Mouse (Mus musculus): ENCODE results near the gene Grid2. TPM values are rescaled to one million over a fixed set of nuclear protein-coding genes. Genes with fewer than 3 reads are reported as not detected.

The Grid2 gene
- polyA plus RNA-seq, 1 experiment from 2014 or later = 0.15 TPM

DNA sequence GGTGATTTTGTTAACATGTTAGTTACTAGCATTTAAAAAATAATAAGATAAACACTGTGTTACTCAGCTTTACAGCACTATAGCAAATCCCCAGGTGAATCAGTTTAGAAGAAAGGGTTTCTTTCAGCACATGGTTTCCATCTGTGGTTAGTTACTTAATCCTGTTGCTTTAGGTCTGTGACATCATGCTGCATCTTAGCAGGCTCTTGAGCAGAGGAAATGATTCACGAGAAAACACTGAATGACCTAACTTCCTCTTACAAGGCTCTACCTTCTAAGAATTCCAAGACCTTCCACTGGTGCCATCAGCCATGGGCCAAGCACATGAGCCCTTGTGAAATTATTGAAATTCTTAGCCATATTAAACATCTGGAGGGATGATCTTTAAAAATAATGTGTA is 1248.7 kb downstream of the Grid2 start:
- Histone ChIP-seq H3K27ac (ENCODE audit: low read length) (no peak overlapping the region), H3K36me3 (ENCODE audit: insufficient read depth, low read length) (no peaks in the 10 kb centered on the region), H3K9ac (replicated peaks; ENCODE audit: low read length) (no peak overlapping the region), H3K9me3 (ENCODE audit: low read length) (no peaks in the 10 kb centered on the region), H3K4me1 (ENCODE audit: insufficient read depth, low read length) (no peaks in the 10 kb centered on the region), H3K27me3 (ENCODE audit: insufficient read depth, low read length) (no peaks in the 10 kb centered on the region), H3K4me3 (ENCODE audit: low read length) (no peak overlapping the region), H3K4me2 (replicated peaks; ENCODE audit: low read depth, low read length) (no peak overlapping the region)
- 52% methylated on average over 1 of the region's 1 CpGs for WGBS
- no peak for ATAC-seq (ENCODE audit: low FRiP score, low TSS enrichment)

DNA sequence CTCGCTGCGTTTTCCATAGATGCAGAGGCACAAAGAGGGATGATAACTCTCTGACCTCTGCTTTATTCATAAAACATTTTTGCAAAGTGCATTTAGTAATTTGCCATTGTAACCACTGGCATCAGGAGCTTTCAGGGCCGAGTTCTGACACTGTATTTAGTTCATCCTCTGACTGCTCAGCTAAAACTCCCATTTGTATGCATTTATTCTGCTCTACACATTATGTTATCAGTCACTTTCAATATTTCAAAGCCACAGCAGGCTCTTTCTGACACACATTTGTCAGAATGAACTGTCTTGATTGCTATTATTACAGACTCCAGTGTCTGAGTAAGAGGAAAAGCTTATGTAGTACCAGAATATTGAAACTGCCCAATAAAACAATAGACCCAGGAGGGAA is 1286.5 kb downstream of the Grid2 start:
- Histone ChIP-seq H3K27me3 (ENCODE audit: insufficient read depth, low read length) (no peaks in the 10 kb centered on the region), H3K4me2 (replicated peaks; ENCODE audit: low read depth, low read length) (no peak overlapping the region), H3K4me1 (ENCODE audit: insufficient read depth, low read length) (no peaks in the 10 kb centered on the region), H3K36me3 (ENCODE audit: insufficient read depth, low read length) (no peaks in the 10 kb centered on the region), H3K9ac (replicated peaks; ENCODE audit: low read length) (no peak overlapping the region), H3K4me3 (ENCODE audit: low read length) (no peak overlapping the region), H3K9me3 (ENCODE audit: low read length) (no peaks in the 10 kb centered on the region), H3K27ac (ENCODE audit: low read length) (no peak overlapping the region)
- ATAC-seq (ENCODE audit: low FRiP score, low TSS enrichment) = no peak
- WGBS = 83% methylated on average over 3 of the region's 3 CpGs

DNA sequence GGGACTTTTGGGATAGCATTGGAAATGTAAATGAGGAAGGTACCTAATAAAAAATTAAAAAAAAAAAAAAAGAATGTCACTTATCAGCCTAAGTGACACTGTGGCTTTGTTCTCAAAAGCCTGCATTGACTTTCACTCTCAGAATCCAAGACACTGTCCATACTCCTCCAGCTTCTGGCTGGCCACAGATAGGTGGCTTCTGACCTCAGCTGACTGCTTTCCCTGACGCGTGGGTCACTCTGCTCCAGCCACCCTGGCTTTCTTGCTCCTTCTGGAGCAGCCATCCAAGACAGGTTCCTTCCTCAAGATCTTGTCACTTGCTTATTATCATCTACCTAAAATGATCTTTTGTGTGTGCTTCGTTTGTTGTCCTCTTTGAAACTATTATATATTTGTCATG is 1298.0 kb downstream of the Grid2 start:
- Histone ChIP-seq H3K4me3 (ENCODE audit: low read length) (no peak overlapping the region), H3K4me2 (replicated peaks; ENCODE audit: low read depth, low read length) (no peak overlapping the region), H3K27ac (ENCODE audit: low read length) (no peak overlapping the region), H3K9ac (replicated peaks; ENCODE audit: low read length) (no peak overlapping the region), H3K36me3 (ENCODE audit: insufficient read depth, low read length) (no peaks in the 10 kb centered on the region), H3K27me3 (ENCODE audit: insufficient read depth, low read length) (no peaks in the 10 kb centered on the region), H3K4me1 (ENCODE audit: insufficient read depth, low read length) (no peaks in the 10 kb centered on the region), H3K9me3 (ENCODE audit: low read length) (no peaks in the 10 kb centered on the region)
- ATAC-seq (ENCODE audit: low FRiP score, low TSS enrichment) = 0 out of 2 replicates have a peak, but pooled peaks have one; percentile 63
- 34% methylated on average over 3 of the region's 3 CpGs for WGBS

DNA sequence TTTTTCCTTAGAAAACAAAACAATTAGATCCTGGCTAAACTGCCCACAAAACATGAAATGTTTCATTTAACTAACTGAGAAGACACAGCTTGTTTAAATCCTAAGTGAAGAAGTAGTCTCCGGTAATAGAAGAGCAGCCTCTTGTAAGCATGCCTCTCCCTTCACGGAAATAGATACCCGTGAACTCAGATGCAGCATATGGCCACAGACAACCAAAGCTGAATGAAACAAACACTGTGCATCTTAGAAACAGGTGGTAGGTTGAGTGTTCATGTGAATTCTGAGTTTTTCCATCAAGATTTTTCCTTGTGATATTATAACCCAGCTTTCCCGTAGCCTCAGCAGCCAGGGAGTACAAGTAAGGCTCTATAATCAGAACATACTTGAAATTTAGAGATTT is 1299.5 kb downstream of the Grid2 start:
- H3K4me1 ChIP-seq (ENCODE audit: insufficient read depth, low read length) = no peaks in the 10 kb centered on the region
- no peak overlapping the region for H3K9ac ChIP-seq (replicated peaks; ENCODE audit: low read length)
- no peaks in the 10 kb centered on the region for H3K36me3 ChIP-seq (ENCODE audit: insufficient read depth, low read length)
- H3K9me3 ChIP-seq (ENCODE audit: low read length) = no peaks in the 10 kb centered on the region
- WGBS = 58% methylated on average over 4 of the region's 4 CpGs
- ATAC-seq (ENCODE audit: low FRiP score, low TSS enrichment) = no peak
- no peak overlapping the region for H3K27ac ChIP-seq (ENCODE audit: low read length)
- no peak overlapping the region for H3K4me3 ChIP-seq (ENCODE audit: low read length)
- no peaks in the 10 kb centered on the region for H3K27me3 ChIP-seq (ENCODE audit: insufficient read depth, low read length)
- H3K4me2 ChIP-seq (replicated peaks; ENCODE audit: low read depth, low read length) = no peak overlapping the region

DNA sequence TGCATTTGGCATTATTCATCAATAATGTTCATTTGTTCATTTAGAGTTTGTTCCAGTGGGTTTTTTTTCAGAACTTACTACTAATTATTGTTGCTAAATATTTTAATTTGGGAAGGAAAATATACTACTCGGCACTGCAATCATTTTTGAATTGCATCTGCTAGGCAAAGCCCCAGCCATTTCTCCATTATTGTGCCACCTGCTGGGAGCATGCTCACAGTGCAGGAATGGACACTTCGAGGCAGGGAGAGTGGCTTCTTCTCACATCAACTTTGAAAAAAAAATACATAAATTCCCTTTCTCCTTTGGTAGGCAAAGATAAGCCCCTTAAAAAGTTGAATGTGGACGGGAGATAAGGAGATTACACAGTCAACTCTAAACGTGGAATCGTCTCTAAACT is 1312.9 kb downstream of the Grid2 start:
- no peaks in the 10 kb centered on the region for H3K4me1 ChIP-seq (ENCODE audit: insufficient read depth, low read length)
- WGBS = 72% methylated on average over 5 of the region's 5 CpGs
- H3K4me3 ChIP-seq (ENCODE audit: low read length) = no peak overlapping the region
- H3K9me3 ChIP-seq (ENCODE audit: low read length) = no peaks in the 10 kb centered on the region
- no peak for ATAC-seq (ENCODE audit: low FRiP score, low TSS enrichment)
- H3K9ac ChIP-seq (replicated peaks; ENCODE audit: low read length) = no peak overlapping the region
- H3K27me3 ChIP-seq (ENCODE audit: insufficient read depth, low read length) = no peaks in the 10 kb centered on the region
- H3K36me3 ChIP-seq (ENCODE audit: insufficient read depth, low read length) = no peaks in the 10 kb centered on the region
- no peak overlapping the region for H3K4me2 ChIP-seq (replicated peaks; ENCODE audit: low read depth, low read length)
- no peak overlapping the region for H3K27ac ChIP-seq (ENCODE audit: low read length)

DNA sequence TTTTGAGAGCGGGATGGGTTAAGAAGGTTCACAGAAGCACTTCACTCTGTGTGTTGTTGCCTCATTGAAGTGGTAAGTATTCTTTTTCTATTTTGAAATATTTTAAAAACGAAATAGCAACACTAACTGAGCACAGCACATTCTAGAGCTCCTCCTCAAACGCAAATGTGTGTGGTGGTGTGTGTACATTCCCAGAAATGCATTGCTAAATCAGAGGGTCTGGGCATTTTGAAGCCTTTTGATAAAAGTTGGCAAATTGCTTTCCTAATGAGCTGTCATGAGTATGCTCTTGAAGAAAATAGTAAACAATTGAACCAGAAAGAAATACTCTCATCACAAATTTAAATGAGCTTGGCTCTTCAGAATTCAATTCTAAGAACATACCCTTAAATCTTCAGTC is 1325.7 kb downstream of the Grid2 start:
- Histone ChIP-seq H3K4me2 (replicated peaks; ENCODE audit: low read depth, low read length) (no peak overlapping the region), H3K9me3 (ENCODE audit: low read length) (no peaks in the 10 kb centered on the region), H3K9ac (replicated peaks; ENCODE audit: low read length) (no peak overlapping the region), H3K36me3 (ENCODE audit: insufficient read depth, low read length) (no peaks in the 10 kb centered on the region), H3K27me3 (ENCODE audit: insufficient read depth, low read length) (no peaks in the 10 kb centered on the region), H3K4me3 (ENCODE audit: low read length) (no peak overlapping the region), H3K4me1 (ENCODE audit: insufficient read depth, low read length) (no peaks in the 10 kb centered on the region), H3K27ac (ENCODE audit: low read length) (no peak overlapping the region)
- no peak for ATAC-seq (ENCODE audit: low FRiP score, low TSS enrichment)
- 67% methylated on average over 3 of the region's 3 CpGs for WGBS

DNA sequence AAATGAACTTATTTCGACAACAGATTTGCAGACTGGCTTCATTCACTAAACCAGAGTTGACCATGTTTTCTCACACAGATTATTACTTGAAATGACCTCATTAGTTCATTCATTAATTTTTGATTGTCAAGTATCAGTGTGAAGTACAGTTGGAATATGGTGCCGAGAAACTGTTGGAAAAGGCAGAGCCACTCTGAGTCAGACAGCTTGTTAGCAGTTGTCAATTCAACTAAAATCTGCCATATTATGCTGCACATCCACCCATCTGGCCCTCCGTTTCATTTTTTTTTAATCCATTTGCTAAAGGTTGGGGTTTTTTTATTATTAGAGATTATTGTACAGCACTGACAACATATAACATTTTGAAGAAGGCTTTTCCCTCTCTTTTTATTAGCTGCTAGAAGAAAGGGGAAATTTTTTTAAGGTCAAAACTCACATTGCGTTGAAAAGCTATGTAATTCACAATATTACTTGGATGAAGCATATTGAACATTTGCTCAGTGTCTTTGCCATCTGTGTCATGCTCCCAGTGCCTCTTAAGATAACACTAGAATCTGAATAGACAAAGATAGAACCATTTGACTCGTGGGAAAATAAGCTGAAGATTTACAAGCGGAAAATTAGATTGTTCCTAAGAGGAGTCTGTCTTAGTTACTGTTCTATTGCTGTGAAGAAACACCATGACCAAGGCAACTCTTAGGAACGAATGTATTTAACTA is 1333.0 kb downstream of the Grid2 start:
- Histone ChIP-seq H3K9ac (replicated peaks; ENCODE audit: low read length) (no peak overlapping the region), H3K4me1 (ENCODE audit: insufficient read depth, low read length) (no peaks in the 10 kb centered on the region), H3K27me3 (ENCODE audit: insufficient read depth, low read length) (no peaks in the 10 kb centered on the region), H3K9me3 (ENCODE audit: low read length) (no peaks in the 10 kb centered on the region), H3K27ac (ENCODE audit: low read length) (no peak overlapping the region), H3K4me3 (ENCODE audit: low read length) (no peak overlapping the region), H3K36me3 (ENCODE audit: insufficient read depth, low read length) (no peaks in the 10 kb centered on the region), H3K4me2 (replicated peaks; ENCODE audit: low read depth, low read length) (no peak overlapping the region)
- WGBS = 78% methylated on average over 7 of the region's 7 CpGs
- ATAC-seq (ENCODE audit: low FRiP score, low TSS enrichment) = no peak

DNA sequence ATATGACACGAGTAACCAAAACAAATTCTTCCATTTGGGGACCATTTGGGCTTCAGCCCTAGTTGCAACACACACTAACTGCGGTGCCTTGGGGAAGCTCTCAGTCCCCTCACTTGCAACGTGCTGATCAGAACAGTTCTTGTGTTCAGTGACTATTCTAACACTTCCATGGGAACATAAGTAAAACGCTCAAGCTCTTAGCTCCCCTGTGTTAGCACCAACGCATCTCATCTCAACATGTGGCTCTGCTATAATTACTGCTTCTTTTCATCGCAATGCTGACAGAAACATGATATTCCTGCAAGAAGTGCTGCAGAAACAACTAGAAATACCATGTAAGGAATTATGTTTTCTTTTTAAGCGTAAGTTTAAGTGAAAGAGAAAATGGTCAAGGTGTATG is 1340.6 kb downstream of the Grid2 start:
- Histone ChIP-seq H3K9me3 (ENCODE audit: low read length) (no peaks in the 10 kb centered on the region), H3K9ac (replicated peaks; ENCODE audit: low read length) (no peak overlapping the region), H3K4me3 (ENCODE audit: low read length) (no peak overlapping the region), H3K27ac (ENCODE audit: low read length) (no peak overlapping the region), H3K4me1 (ENCODE audit: insufficient read depth, low read length) (no peaks in the 10 kb centered on the region), H3K36me3 (ENCODE audit: insufficient read depth, low read length) (no peaks in the 10 kb centered on the region), H3K4me2 (replicated peaks; ENCODE audit: low read depth, low read length) (no peak overlapping the region), H3K27me3 (ENCODE audit: insufficient read depth, low read length) (no peaks in the 10 kb centered on the region)
- ATAC-seq (ENCODE audit: low FRiP score, low TSS enrichment) = no peak
- WGBS = 46% methylated on average over 7 of the region's 7 CpGs

GRCm38 (mm10) chr6:64596835-64597234 is 1341.2 kb downstream of the Grid2 start:
- ATAC-seq (ENCODE audit: low FRiP score, low TSS enrichment) = no peak
- 74% methylated on average over 2 of the region's 2 CpGs for WGBS

DNA sequence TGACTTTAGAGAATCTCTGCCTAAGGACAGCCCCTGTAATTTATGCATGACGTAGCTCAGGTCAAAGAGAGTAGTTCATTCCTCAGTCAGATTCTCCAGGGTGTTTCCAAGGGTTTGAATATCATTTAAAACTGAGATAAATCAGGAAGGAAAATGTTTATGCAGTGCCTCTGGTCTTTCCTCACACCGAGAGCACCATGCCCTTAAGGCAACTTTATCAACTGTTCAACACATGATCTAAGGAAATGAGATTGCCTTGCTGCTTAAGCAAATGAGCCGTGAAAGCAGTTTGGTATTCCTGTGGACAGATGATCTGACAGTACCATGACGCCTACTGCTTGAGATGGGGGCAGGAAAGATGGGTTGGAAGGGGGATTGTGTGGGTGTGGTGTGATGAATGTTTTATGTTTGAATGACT is 1342.5 kb downstream of the Grid2 start:
- Histone ChIP-seq H3K27ac (ENCODE audit: low read length) (no peak overlapping the region), H3K4me3 (ENCODE audit: low read length) (no peak overlapping the region), H3K9ac (replicated peaks; ENCODE audit: low read length) (no peak overlapping the region), H3K27me3 (ENCODE audit: insufficient read depth, low read length) (no peaks in the 10 kb centered on the region), H3K4me2 (replicated peaks; ENCODE audit: low read depth, low read length) (no peak overlapping the region), H3K4me1 (ENCODE audit: insufficient read depth, low read length) (no peaks in the 10 kb centered on the region), H3K36me3 (ENCODE audit: insufficient read depth, low read length) (no peaks in the 10 kb centered on the region), H3K9me3 (ENCODE audit: low read length) (no peaks in the 10 kb centered on the region)
- 4% methylated on average over 4 of the region's 4 CpGs for WGBS
- peak; percentile 95 for ATAC-seq (ENCODE audit: low FRiP score, low TSS enrichment)

More at GRCm38 (mm10) chr6:64596835-64597234, 1341.2 kb downstream of the Grid2 start:
- Histone ChIP-seq H3K4me1 (ENCODE audit: insufficient read depth, low read length) (no peaks in the 10 kb centered on the region), H3K4me2 (replicated peaks; ENCODE audit: low read depth, low read length) (no peak overlapping the region), H3K27me3 (ENCODE audit: insufficient read depth, low read length) (no peaks in the 10 kb centered on the region), H3K27ac (ENCODE audit: low read length) (no peak overlapping the region), H3K36me3 (ENCODE audit: insufficient read depth, low read length) (no peaks in the 10 kb centered on the region), H3K9ac (replicated peaks; ENCODE audit: low read length) (no peak overlapping the region), H3K4me3 (ENCODE audit: low read length) (no peak overlapping the region), H3K9me3 (ENCODE audit: low read length) (no peaks in the 10 kb centered on the region)

Measured in kidney, embryonic 16.5 days (tissue).